Mouse (Mus musculus) ES-Bruce4 (cell line): Measurements from ENCODE around the gene Ugt1a10.

Experiments used
- CTCF ChIP-seq: IDR thresholded peaks from one replicate; pipeline ENCODE4 v1.8.1; 2011; ENCODE audit warnings: low read depth, low read length
- EP300 ChIP-seq: IDR thresholded peaks from 2 replicates; pipeline ENCODE4 v1.6.1; 2011; ENCODE audit warnings: low read depth, low read length; ENCODE audit not compliant: insufficient read depth
- POLR2A ChIP-seq: IDR thresholded peaks from one replicate; pipeline ENCODE4 v1.8.1; 2011; ENCODE audit warnings: low read length; ENCODE audit not compliant: insufficient read depth

DNA sequence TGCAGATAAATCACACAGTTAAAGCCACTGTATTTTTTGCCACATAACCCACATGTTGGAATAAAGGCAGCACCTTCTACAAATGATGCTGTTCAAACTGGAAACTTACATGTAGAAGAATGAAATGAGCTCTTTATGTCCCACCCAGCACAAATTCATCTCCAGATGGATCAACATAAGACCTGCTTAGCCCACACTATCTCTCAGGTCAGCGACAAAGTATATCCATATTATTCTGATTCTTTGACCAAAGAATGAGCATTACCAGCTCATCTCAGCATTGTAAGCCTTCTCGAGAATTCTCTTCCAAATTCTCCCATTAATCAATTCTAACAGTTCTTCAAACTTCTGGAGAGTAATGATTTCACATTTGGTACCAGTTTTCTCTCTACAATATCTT lies 167.0 kb downstream of the Ugt1a10 start:
- TF ChIP-seq POLR2A, result no peak
- no peak for TF ChIP-seq CTCF
- TF ChIP-seq EP300, result no peak
